Mouse (Mus musculus) MEL (cell line): Measurements from ENCODE around the gene Htr1a. TPM values are rescaled to one million over a fixed set of nuclear protein-coding genes. Genes with fewer than 3 reads are reported as not detected.

Source experiments
- DNase-seq: peaks from one replicate; pipeline ENCODE4 v3.0.0; 2011; ENCODE audit warnings: low read depth, low spot score
- H3K27ac ChIP-seq: 2 replicates; pipeline ENCODE4 v1.5.1; 2012; ENCODE audit warnings: low read depth, mild to moderate bottlenecking, control low read depth, low read length, moderate library complexity; ENCODE audit not compliant: control insufficient read depth
- H3K27me3 ChIP-seq, 2 experiments: fragments of 150-350 bp in 1 of 2; sonication (generic) in 1 of 2; 2 replicates each; pipeline ENCODE4 v1.6.1; 2012; ENCODE audit warnings: low read length in 2 of 2, mild to moderate bottlenecking in 2 of 2, improper control_type of control experiment in 1 of 2, moderate library complexity in 1 of 2; ENCODE audit not compliant: insufficient read depth in 2 of 2, control insufficient read depth in 1 of 2
- H3K36me3 ChIP-seq, 2 experiments: 2 replicates each; pipeline ENCODE4 v1.6.1; 2012 to 2014; ENCODE audit warnings: low read length in 2 of 2, improper control_type of control experiment in 1 of 2, inconsistent platforms in 1 of 2, mild to moderate bottlenecking in 1 of 2; ENCODE audit not compliant: insufficient read depth in 2 of 2, control insufficient read depth in 1 of 2
- H3K4me1 ChIP-seq, 2 experiments: fragments of 150-350 bp in 1 of 2; sonication (generic) in 1 of 2; 2 replicates each; pipeline ENCODE4 v1.6.1; 2012; ENCODE audit warnings: low read length in 2 of 2, improper control_type of control experiment in 1 of 2, mild to moderate bottlenecking in 1 of 2; ENCODE audit not compliant: insufficient read depth in 2 of 2, control insufficient read depth in 1 of 2
- H3K4me3 ChIP-seq, 2 experiments: fragments of 150-350 bp in 1 of 2; sonication (generic) in 1 of 2; 2 replicates each; pipeline ENCODE4 v1.5.1; 2012; ENCODE audit warnings: low read depth in 2 of 2, low read length in 2 of 2, mild to moderate bottlenecking in 2 of 2, moderate library complexity in 2 of 2, control low read depth in 1 of 2, improper control_type of control experiment in 1 of 2; ENCODE audit not compliant: control insufficient read depth in 1 of 2, insufficient read depth in 1 of 2
- H3K79me2 ChIP-seq: 2 replicates; pipeline ENCODE4 v1.6.1; 2012; ENCODE audit warnings: mild to moderate bottlenecking, low read length, moderate library complexity; ENCODE audit not compliant: control insufficient read depth, poor library complexity, insufficient read depth
- H3K9ac ChIP-seq: 2 replicates; pipeline ENCODE4 v1.6.1; 2012; ENCODE audit warnings: low read depth, mild to moderate bottlenecking, control low read depth, low read length, moderate library complexity; ENCODE audit not compliant: control insufficient read depth, poor library complexity, severe bottlenecking
- H3K9me3 ChIP-seq: fragments of 150-350 bp; sonication (generic); replicated peaks from 2 replicates; pipeline ENCODE4 v1.6.1; 2012; ENCODE audit warnings: mild to moderate bottlenecking, low read length, improper control_type of control experiment, moderate library complexity; ENCODE audit not compliant: insufficient read depth
- BHLHE40 ChIP-seq: IDR thresholded peaks from 2 replicates; pipeline ENCODE4 v1.6.1; 2012; ENCODE audit warnings: low read depth, mild to moderate bottlenecking, inconsistent platforms, low read length, improper control_type of control experiment, borderline replicate concordance
- CHD2 ChIP-seq: IDR thresholded peaks from 2 replicates; pipeline ENCODE4 v1.6.1; 2011; ENCODE audit warnings: low read length, improper control_type of control experiment
- CTCF ChIP-seq, 3 experiments: IDR thresholded peaks in 2 of 3; conservative IDR thresholded peaks in 1 of 3; 2 replicates each; pipeline ENCODE4 v1.5.1; 2011 to 2012; ENCODE audit warnings: low read length in 3 of 3, low read depth in 2 of 3, mild to moderate bottlenecking in 2 of 3, improper control_type of control experiment in 1 of 3, inconsistent platforms in 1 of 3, mixed read lengths in 1 of 3, moderate library complexity in 1 of 3; ENCODE audit not compliant: control insufficient read depth in 1 of 3, insufficient read depth in 1 of 3, poor library complexity in 1 of 3, severe bottlenecking in 1 of 3
- ELF1 ChIP-seq: IDR thresholded peaks from 2 replicates; pipeline ENCODE4 v1.6.1; 2014; ENCODE audit warnings: low read depth, mild to moderate bottlenecking, inconsistent platforms, low read length, improper control_type of control experiment, moderate library complexity
- EP300 ChIP-seq, 2 experiments: IDR thresholded peaks; 2 replicates each; pipeline ENCODE4 v1.6.1; 2011; ENCODE audit warnings: improper control_type of control experiment in 2 of 2, low read length in 2 of 2, low read depth in 1 of 2, mild to moderate bottlenecking in 1 of 2
- GABPA ChIP-seq: IDR thresholded peaks from 2 replicates; pipeline ENCODE4 v1.6.1; 2012; ENCODE audit warnings: low read depth, mild to moderate bottlenecking, inconsistent platforms, low read length, improper control_type of control experiment, moderate library complexity
- GATA1 ChIP-seq: IDR thresholded peaks from 2 replicates; pipeline ENCODE4 v1.6.1; 2011; ENCODE audit warnings: low read depth, low read length, improper control_type of control experiment
- JUND ChIP-seq: IDR thresholded peaks from 2 replicates; pipeline ENCODE4 v1.6.1; 2011; ENCODE audit warnings: low read depth, mild to moderate bottlenecking, improper control_type of control experiment, low read length
- MAFK ChIP-seq: IDR thresholded peaks from 2 replicates; pipeline ENCODE4 v1.6.1; 2011; ENCODE audit warnings: low read depth, mild to moderate bottlenecking, low read length, improper control_type of control experiment, borderline replicate concordance
- MAZ ChIP-seq: IDR thresholded peaks from 2 replicates; pipeline ENCODE4 v1.6.1; 2012; ENCODE audit warnings: low read depth, mild to moderate bottlenecking, inconsistent platforms, low read length, improper control_type of control experiment
- MEF2A ChIP-seq: IDR thresholded peaks from 2 replicates; pipeline ENCODE4 v1.6.1; 2014; ENCODE audit warnings: low read depth, mild to moderate bottlenecking, inconsistent platforms, low read length, improper control_type of control experiment; ENCODE audit not compliant: poor library complexity, insufficient replicate concordance, severe bottlenecking; ENCODE audit errors: extremely low read depth
- MXI1 ChIP-seq: IDR thresholded peaks from 2 replicates; pipeline ENCODE4 v1.6.1; 2011; ENCODE audit warnings: mild to moderate bottlenecking, low read depth, low read length, improper control_type of control experiment
- MYC ChIP-seq: IDR thresholded peaks from 2 replicates; pipeline ENCODE4 v1.6.1; 2011; ENCODE audit warnings: low read depth, mild to moderate bottlenecking, low read length, improper control_type of control experiment, moderate library complexity
- NRF1 ChIP-seq: IDR thresholded peaks from 2 replicates; pipeline ENCODE4 v1.6.1; 2014; ENCODE audit warnings: low read depth, mild to moderate bottlenecking, inconsistent platforms, low read length, improper control_type of control experiment, moderate library complexity; ENCODE audit not compliant: poor library complexity, insufficient read depth, severe bottlenecking
- POLR2A ChIP-seq, 2 experiments: IDR thresholded peaks; 2 replicates each; pipeline ENCODE4 v1.6.1; 2011 to 2012; ENCODE audit warnings: low read length in 2 of 2, mild to moderate bottlenecking in 2 of 2, control low read depth in 1 of 2, improper control_type of control experiment in 1 of 2, low read depth in 1 of 2, moderate library complexity in 1 of 2; ENCODE audit not compliant: control insufficient read depth in 1 of 2, insufficient read depth in 1 of 2, poor library complexity in 1 of 2
- POLR2AphosphoS5 ChIP-seq: IDR thresholded peaks from 2 replicates; pipeline ENCODE4 v1.6.1; 2012; ENCODE audit warnings: low read depth, borderline replicate concordance, mild to moderate bottlenecking, inconsistent platforms, low read length, moderate library complexity, mixed read lengths
- RAD21 ChIP-seq: IDR thresholded peaks from 2 replicates; pipeline ENCODE4 v1.6.1; 2011; ENCODE audit warnings: mild to moderate bottlenecking, low read depth, low read length, improper control_type of control experiment
- RCOR1 ChIP-seq: IDR thresholded peaks from 2 replicates; pipeline ENCODE4 v1.6.1; 2012; ENCODE audit warnings: low read depth, mild to moderate bottlenecking, inconsistent platforms, low read length, improper control_type of control experiment
- SMC3 ChIP-seq: IDR thresholded peaks from 2 replicates; pipeline ENCODE4 v1.6.1; 2011; ENCODE audit warnings: low read depth, low read length, improper control_type of control experiment
- TBP ChIP-seq: IDR thresholded peaks from 2 replicates; pipeline ENCODE4 v1.8.0; 2011; ENCODE audit warnings: low read depth, low read length, improper control_type of control experiment
- UBTF ChIP-seq: IDR thresholded peaks from 2 replicates; pipeline ENCODE4 v1.6.1; 2012; ENCODE audit warnings: low read depth, mild to moderate bottlenecking, inconsistent platforms, low read length, improper control_type of control experiment, moderate library complexity, borderline replicate concordance; ENCODE audit not compliant: insufficient read depth
- USF1 ChIP-seq: IDR thresholded peaks from 2 replicates; pipeline ENCODE4 v1.6.1; 2014; ENCODE audit warnings: low read depth, mild to moderate bottlenecking, inconsistent platforms, low read length, improper control_type of control experiment, moderate library complexity
- USF2 ChIP-seq, 2 experiments: IDR thresholded peaks; 2 replicates each; pipeline ENCODE4 v1.6.1; 2011 to 2012; ENCODE audit warnings: improper control_type of control experiment in 2 of 2, low read length in 2 of 2, borderline replicate concordance in 1 of 2, inconsistent platforms in 1 of 2, low read depth in 1 of 2, mild to moderate bottlenecking in 1 of 2; ENCODE audit not compliant: insufficient read depth in 1 of 2
- ZC3H11A ChIP-seq: IDR thresholded peaks from 2 replicates; pipeline ENCODE4 v1.6.1; 2012; ENCODE audit warnings: low read depth, mild to moderate bottlenecking, inconsistent platforms, low read length, improper control_type of control experiment
- polyA plus RNA-seq, 2 experiments: library from polyadenylated mRNA; stranded (reverse) in 1 of 2; unstranded in 1 of 2; fragments of >175 nt in 1 of 2; fragments of >200 nt in 1 of 2; gene quantifications; 2 replicates each; pipeline versions ENCODE4 v1.2.1 to v1.2.4; 2012; ENCODE audit warnings: low replicate concordance in 2 of 2, low read depth in 1 of 2; ENCODE audit not compliant: insufficient read length in 2 of 2, insufficient read depth in 1 of 2, missing spikeins in 1 of 2
- total RNA-seq: library from RNA; depleted of rRNA; stranded (reverse); fragments of 300-350 nt; gene quantifications from 2 replicates; pipeline ENCODE4 v1.2.3, GENCODE M21; 2012

Htr1a gene
- total and polyA plus RNA-seq, 3 experiments: not detected

- no peaks in the 10 kb centered on the region for H3K36me3 ChIP-seq
- no peak overlapping the region for H3K27ac ChIP-seq
- H3K27me3 ChIP-seq: no peaks in the 10 kb centered on the region
- H3K79me2 ChIP-seq: no peaks in the 10 kb centered on the region
- no peaks in the 10 kb centered on the region for H3K9me3 ChIP-seq
- no peak for TF ChIP-seq CTCF (IDR thresholded peaks at IDR 0.05 in 2 of 3, conservative IDR thresholded peaks at IDR 0.05 in 1 of 3; ENCODE audit: control insufficient read depth in 1 of 3, insufficient read depth in 1 of 3, low read depth in 2 of 3, low read length in 3 of 3, poor library complexity in 1 of 3, severe bottlenecking in 1 of 3)
- no peak for TF ChIP-seq GABPA
- TF ChIP-seq GATA1: no peak
- TF ChIP-seq NRF1: no peak
- TF ChIP-seq EP300 (IDR thresholded peaks at IDR 0.05; ENCODE audit: low read depth in 1 of 2, low read length in 2 of 2): no peak
- no peak for TF ChIP-seq JUND
- TF ChIP-seq RAD21: no peak
- no peak for TF ChIP-seq MAZ
- no peak for TF ChIP-seq MAFK
- TF ChIP-seq MXI1: no peak
- TF ChIP-seq ELF1: no peak
- TF ChIP-seq BHLHE40: no peak
- TF ChIP-seq MYC: no peak
- no peak for TF ChIP-seq UBTF
- H3K4me1 ChIP-seq: no peaks in the 10 kb centered on the region
- no peak overlapping the region for H3K9ac ChIP-seq
- no peak for DNase-seq
- no peak overlapping the region for H3K4me3 ChIP-seq
Measured at GRCm38 (mm10) chr13:105447695-105448094, 4.3 kb downstream of the Htr1a start.

- Histone ChIP-seq H3K36me3 (no peaks in the 10 kb centered on the region), H3K4me3 (no peak overlapping the region), H3K9me3 (no peaks in the 10 kb centered on the region), H3K79me2 (no peaks in the 10 kb centered on the region), H3K4me1 (no peaks in the 10 kb centered on the region), H3K9ac (no peak overlapping the region)
- TF ChIP-seq ZC3H11A (no peak), POLR2A (IDR thresholded peaks at IDR 0.05; ENCODE audit: control insufficient read depth in 1 of 2, insufficient read depth in 1 of 2, low read depth in 1 of 2, low read length in 2 of 2, poor library complexity in 1 of 2) (no peak), CTCF (IDR thresholded peaks at IDR 0.05 in 2 of 3, conservative IDR thresholded peaks at IDR 0.05 in 1 of 3; ENCODE audit: control insufficient read depth in 1 of 3, insufficient read depth in 1 of 3, low read depth in 2 of 3, low read length in 3 of 3, poor library complexity in 1 of 3, severe bottlenecking in 1 of 3) (no peak), SMC3 (no peak), USF1 (no peak), USF2 (IDR thresholded peaks at IDR 0.05; ENCODE audit: borderline replicate concordance in 1 of 2, insufficient read depth in 1 of 2, low read depth in 1 of 2, low read length in 2 of 2) (no peak), TBP (no peak), RCOR1 (no peak), POLR2AphosphoS5 (no peak), MEF2A (no peak), CHD2 (no peak), JUND (no peak), MYC (no peak)
- TF ChIP-seq, all 39 proteins: peak for 0
- Histone ChIP-seq H3K27ac (no peak overlapping the region), H3K27me3 (no peaks in the 10 kb centered on the region)
- no peak for DNase-seq
Measured at GRCm38 (mm10) chr13:105451536-105451935, 8.1 kb downstream of the Htr1a start.
